Mouse (Mus musculus): ENCODE measurements around the gene Sh3bp5. TPM values are rescaled to one million over a fixed set of nuclear protein-coding genes. Genes with fewer than 3 reads are reported as not detected.
A peak's percentile ranks its signal among the peaks of the same experiment; 100 is the strongest.

The Sh3bp5 gene
- total and polyA plus RNA-seq, 3 experiments: 0.19 to 1.0 TPM; not detected in 1

- peaks cover 18% of the 10 kb centered on the region for H3K79me2 ChIP-seq (ENCODE audit: control insufficient read depth, insufficient read depth, low read length, poor library complexity)
- TF ChIP-seq BHLHE40 (IDR thresholded peaks at IDR 0.05; ENCODE audit: borderline replicate concordance, low read depth, low read length) (no peak), UBTF (IDR thresholded peaks at IDR 0.05; ENCODE audit: borderline replicate concordance, insufficient read depth, low read depth, low read length) (no peak), TAL1 (IDR thresholded peaks at IDR 0.05; ENCODE audit: low read length) (no peak), MAX (IDR thresholded peaks at IDR 0.05; ENCODE audit: low read length) (peak; percentile 83), MEF2A (IDR thresholded peaks at IDR 0.05; ENCODE audit: extremely low read depth, insufficient replicate concordance, low read depth, low read length, poor library complexity, severe bottlenecking) (0 out of 2 replicates have a peak, but pooled peaks have one; percentile 31), CHD2 (IDR thresholded peaks at IDR 0.05; ENCODE audit: low read length) (no peak), KAT2A (conservative IDR thresholded peaks at IDR 0.05; ENCODE audit: low read depth, low read length) (0 out of 2 replicates have a peak, but pooled peaks have one; percentile 39), SIN3A (IDR thresholded peaks at IDR 0.05; ENCODE audit: low read length) (peak; percentile 98), MYC (IDR thresholded peaks at IDR 0.05; ENCODE audit: low read depth, low read length) (peak; percentile 88), RCOR1 (IDR thresholded peaks at IDR 0.05; ENCODE audit: low read depth, low read length) (peak; percentile 58), USF2 (IDR thresholded peaks at IDR 0.05; ENCODE audit: borderline replicate concordance in 1 of 2, insufficient read depth in 1 of 2, low read depth in 1 of 2, low read length in 2 of 2) (no peak), ETS1 (IDR thresholded peaks at IDR 0.05; ENCODE audit: low read depth, low read length) (peak; percentile 81), E2F4 (IDR thresholded peaks at IDR 0.05; ENCODE audit: borderline replicate concordance, low read depth, low read length) (0 out of 2 replicates have a peak, but pooled peaks have one; percentile 29), RAD21 (IDR thresholded peaks at IDR 0.05; ENCODE audit: low read depth, low read length) (no peak), GABPA (IDR thresholded peaks at IDR 0.05; ENCODE audit: low read depth, low read length) (no peak), ZKSCAN1 (IDR thresholded peaks at IDR 0.05; ENCODE audit: low read depth, low read length) (no peak), ELF1 (IDR thresholded peaks at IDR 0.05; ENCODE audit: low read depth, low read length) (peak; percentile 86), ZNF384 (IDR thresholded peaks at IDR 0.05; ENCODE audit: low read depth, low read length) (peak; percentile 49), POLR2AphosphoS2 (IDR thresholded peaks at IDR 0.05; ENCODE audit: low read length) (no peak), MAFK (IDR thresholded peaks at IDR 0.05; ENCODE audit: borderline replicate concordance, low read depth, low read length) (peak; percentile 7; the same call in 1 of the 2 replicates), TCF12 (IDR thresholded peaks at IDR 0.05; ENCODE audit: low read depth, low read length) (peak; percentile 34), EP300 (IDR thresholded peaks at IDR 0.05; ENCODE audit: low read depth in 1 of 2, low read length in 2 of 2) (peak; percentile 45 to 47; a peak in 3 of 4 replicates), ZC3H11A (IDR thresholded peaks at IDR 0.05; ENCODE audit: low read depth, low read length) (peak; percentile 17; the same call in 1 of the 2 replicates), NRF1 (IDR thresholded peaks at IDR 0.05; ENCODE audit: insufficient read depth, low read depth, low read length, poor library complexity, severe bottlenecking) (no peak), CHD1 (IDR thresholded peaks at IDR 0.05; ENCODE audit: low read depth, low read length) (peak; percentile 94; the same call in 1 of the 2 replicates), GATA1 (IDR thresholded peaks at IDR 0.05; ENCODE audit: low read depth, low read length) (peak; percentile 90), MAZ (IDR thresholded peaks at IDR 0.05; ENCODE audit: low read depth, low read length) (0 out of 2 replicates have a peak, but pooled peaks have one; percentile 48), NELFE (IDR thresholded peaks at IDR 0.05; ENCODE audit: low read depth, low read length) (no peak), MXI1 (IDR thresholded peaks at IDR 0.05; ENCODE audit: low read depth, low read length) (peak; percentile 92), HCFC1 (IDR thresholded peaks at IDR 0.05; ENCODE audit: low read depth, low read length) (peak; percentile 63; the same call in 1 of the 2 replicates)
- H3K9ac ChIP-seq (ENCODE audit: control insufficient read depth, low read depth, low read length, poor library complexity, severe bottlenecking): peak overlapping the region; percentile 84
- H3K4me3 ChIP-seq (ENCODE audit: control insufficient read depth in 1 of 2, insufficient read depth in 1 of 2, low read depth in 2 of 2, low read length in 2 of 2): peak overlapping the region; percentile 74 to 88
- H3K27ac ChIP-seq (ENCODE audit: control insufficient read depth, low read depth, low read length): peak overlapping the region; percentile 55
- peaks cover 2 to 5% of the 10 kb centered on the region in 2 experiments; a peak in 1 of 4 replicates for H3K4me1 ChIP-seq (ENCODE audit: control insufficient read depth in 1 of 2, insufficient read depth in 2 of 2, low read length in 2 of 2)
- peak; percentile 88 for DNase-seq (ENCODE audit: low read depth, low spot score)
- H3K27me3 ChIP-seq (ENCODE audit: control insufficient read depth in 1 of 2, insufficient read depth in 2 of 2, low read length in 2 of 2): no peaks in the 10 kb centered on the region
- peaks cover 9 to 13% of the 10 kb centered on the region in 2 experiments; a peak in 3 of 4 replicates for H3K36me3 ChIP-seq (ENCODE audit: control insufficient read depth in 1 of 2, insufficient read depth in 2 of 2, low read length in 2 of 2)
- no peaks in the 10 kb centered on the region for H3K9me3 ChIP-seq (replicated peaks; ENCODE audit: insufficient read depth, low read length)
Observed at GRCm38 (mm10) chr14:31337406-31337805, 98.5 kb downstream of the Sh3bp5 start.

All from MEL (cell line).